Mouse (Mus musculus) embryonic facial prominence, embryonic 14.5 days (tissue): ENCODE measurements around the gene Sbk2. TPM values are rescaled to one million over a fixed set of nuclear protein-coding genes. Genes with fewer than 3 reads are reported as not detected.

Experiments
- ATAC-seq: fragments of 200-750 bp; cut with Nextera tagmentation; 2 replicates; pipeline ENCODE4 v1.8.0; 2017; ENCODE audit warnings: low read depth, moderate number of reproducible peaks, moderate TSS enrichment
- DNase-seq: peaks from one replicate; pipeline ENCODE4 v3.0.0-alpha.2; 2015; ENCODE audit warnings: low spot score
- H3K27ac ChIP-seq: fragments of 300-500 bp; sonication (generic); replicated peaks from 2 replicates; pipeline ENCODE4 v1.5.1; 2014; ENCODE audit warnings: low read depth, mild to moderate bottlenecking, low read length, moderate library complexity
- H3K27me3 ChIP-seq: fragments of 300-500 bp; sonication (generic); replicated peaks from 2 replicates; pipeline ENCODE4 v1.6.1; 2014; ENCODE audit warnings: low read length; ENCODE audit not compliant: control insufficient read depth, insufficient read depth
- H3K36me3 ChIP-seq: fragments of 300-500 bp; sonication (generic); 2 replicates; pipeline ENCODE4 v1.6.1; 2014; ENCODE audit warnings: low read length, mixed read lengths; ENCODE audit not compliant: control insufficient read depth, insufficient read depth
- H3K4me1 ChIP-seq: fragments of 300-500 bp; sonication (generic); 2 replicates; pipeline ENCODE4 v1.6.1; 2014; ENCODE audit warnings: antibody characterized with exemption, low read length; ENCODE audit not compliant: control insufficient read depth, insufficient read depth
- H3K4me2 ChIP-seq: fragments of 300-500 bp; sonication (generic); 2 replicates; pipeline ENCODE4 v1.6.1; 2014; ENCODE audit warnings: low read depth, mild to moderate bottlenecking, low read length, moderate library complexity, mixed read lengths
- H3K4me3 ChIP-seq: fragments of 300-500 bp; sonication (generic); 2 replicates; pipeline ENCODE4 v1.5.1; 2014; ENCODE audit warnings: low read depth, mild to moderate bottlenecking, low read length
- H3K9ac ChIP-seq: fragments of 300-500 bp; sonication (generic); 2 replicates; pipeline ENCODE4 v1.6.1; 2014; ENCODE audit warnings: low read depth, mild to moderate bottlenecking, low read length, moderate library complexity, mixed read lengths
- H3K9me3 ChIP-seq: fragments of 300-500 bp; sonication (generic); 2 replicates; pipeline ENCODE4 v1.6.1; 2016; ENCODE audit warnings: low read length; ENCODE audit not compliant: control insufficient read depth
- WGBS: fragments of 180-500 bp; shearing (Covaris S2); extraction: QIAGEN DNeasy Blood & Tissue Kit; methylation state at CpG from one replicate; pipeline ENCODE4 v1.1.7; 2014; 5-methylcytosine and 5-hydroxymethylcytosine counted together
- polyA plus RNA-seq: library from polyadenylated mRNA; unstranded; fragments of >200 nt; fragmentation: Nextera tagmentation; extraction: Ambion mirVana; gene quantifications from 2 replicates; pipeline ENCODE4 v1.2.1, GENCODE M21; 2014

The Sbk2 gene
- polyA plus RNA-seq, 1 experiment from 2014 or later, result 0.64 TPM

DNA sequence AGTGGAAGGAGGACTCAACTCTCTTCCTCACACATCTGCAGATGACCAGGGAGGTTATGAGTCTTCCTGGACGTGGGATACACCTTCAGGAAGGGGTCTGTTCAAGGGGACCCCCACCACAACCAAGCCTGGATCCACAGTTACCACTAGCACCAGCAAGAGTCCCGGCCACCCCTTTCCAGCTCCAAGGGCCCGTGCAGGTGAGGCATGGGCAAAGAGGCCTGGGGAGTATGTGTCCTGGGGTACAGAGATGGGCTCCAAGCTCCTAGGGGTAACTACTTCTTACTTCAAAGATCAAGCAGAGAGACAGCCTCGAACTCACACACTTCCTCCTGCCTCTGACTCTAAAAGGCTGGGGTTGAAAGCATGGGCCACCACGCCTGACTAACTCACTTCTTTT lies 21.5 kb downstream of the Sbk2 start:
- 46% methylated on average over 5 of the region's 5 CpGs for WGBS

DNA sequence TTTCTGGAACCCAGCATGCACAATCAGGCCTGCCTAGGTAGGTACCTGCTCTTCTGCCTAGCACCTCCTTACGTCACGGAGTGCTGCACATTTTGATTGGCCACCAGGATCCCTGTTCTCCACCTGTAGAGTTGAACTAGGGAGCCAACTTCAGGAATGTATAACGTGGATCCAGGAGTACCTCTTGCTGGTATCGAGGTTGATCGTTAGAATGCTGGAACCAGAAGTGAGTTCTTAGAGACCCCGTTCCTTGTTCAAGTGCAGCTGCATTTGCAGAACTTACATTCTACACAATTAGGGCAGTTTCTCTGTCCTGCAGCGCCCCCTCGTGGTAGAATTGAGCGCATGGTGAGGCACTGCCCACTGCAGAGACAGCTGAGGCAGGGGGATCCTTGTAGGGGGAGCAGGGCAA lies 24.1 kb downstream of the Sbk2 start:
- WGBS, result 29% methylated on average over 9 of the region's 9 CpGs
- Histone ChIP-seq H3K4me1 (no peaks in the 10 kb centered on the region), H3K36me3 (no peaks in the 10 kb centered on the region), H3K27ac (no peak overlapping the region), H3K9me3 (no peaks in the 10 kb centered on the region), H3K4me2 (no peak overlapping the region), H3K27me3 (no peaks in the 10 kb centered on the region), H3K9ac (no peak overlapping the region), H3K4me3 (no peak overlapping the region)
- peak; percentile 76 for DNase-seq
- peak; percentile 49; the same call in 1 of the 2 replicates for ATAC-seq

More for the DNA sequence above, 21.5 kb downstream of the Sbk2 start:
- H3K9me3 ChIP-seq, result no peaks in the 10 kb centered on the region
- DNase-seq (no peak), ATAC-seq (no peak)
- no peaks in the 10 kb centered on the region for H3K36me3 ChIP-seq
- H3K27me3 ChIP-seq, result no peaks in the 10 kb centered on the region
- no peaks in the 10 kb centered on the region for H3K4me1 ChIP-seq
- H3K9ac ChIP-seq, result no peak overlapping the region
- H3K27ac ChIP-seq, result no peak overlapping the region
- no peak overlapping the region for H3K4me3 ChIP-seq
- H3K4me2 ChIP-seq, result no peak overlapping the region

DNA sequence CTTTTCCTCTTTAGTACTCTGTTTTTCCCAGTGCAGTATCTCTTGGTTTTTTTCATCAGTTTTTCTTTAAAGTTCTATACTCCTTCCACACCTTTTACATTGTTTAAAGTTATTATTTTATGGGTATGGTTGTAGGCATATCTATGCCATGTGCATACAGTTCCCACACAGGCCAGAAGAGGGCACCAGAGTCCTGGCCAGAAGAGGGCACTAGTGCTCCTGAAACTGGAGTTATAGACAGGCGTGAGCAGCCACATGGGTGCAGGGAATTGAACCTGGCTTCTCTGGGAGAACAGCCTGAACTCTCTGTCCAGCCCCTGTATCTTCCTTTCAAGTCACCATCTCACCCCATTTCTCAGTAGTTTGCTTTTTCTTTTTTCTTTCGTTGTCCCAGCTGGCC lies 25.8 kb downstream of the Sbk2 start:
- Histone ChIP-seq H3K4me3 (no peak overlapping the region), H3K4me1 (no peaks in the 10 kb centered on the region), H3K36me3 (no peaks in the 10 kb centered on the region), H3K9ac (no peak overlapping the region), H3K27me3 (no peaks in the 10 kb centered on the region), H3K9me3 (no peaks in the 10 kb centered on the region; the same call in 1 of the 2 replicates), H3K27ac (no peak overlapping the region), H3K4me2 (no peak overlapping the region)
- 31% methylated on average over 2 of the region's 2 CpGs for WGBS
- peak; percentile 45 for DNase-seq
- ATAC-seq, result no peak

DNA sequence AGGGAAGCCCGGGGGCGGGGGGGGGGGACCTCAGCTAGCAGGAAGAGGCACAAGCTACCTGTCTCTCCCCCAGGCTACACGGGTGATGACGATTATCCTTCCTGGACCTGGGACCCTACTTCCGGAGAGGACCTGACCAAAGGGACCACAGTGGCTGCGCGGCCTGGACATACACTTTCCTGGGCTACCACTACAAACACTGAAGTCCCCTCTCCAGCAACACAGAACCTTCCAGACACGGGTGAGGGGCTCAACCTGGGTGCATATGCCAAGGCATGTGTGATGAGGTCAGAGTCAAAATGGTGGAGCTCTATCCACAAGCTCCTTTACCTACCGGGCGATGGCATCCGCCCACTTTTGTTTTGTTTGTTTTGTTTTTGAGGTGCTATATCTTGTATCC lies 26.8 kb downstream of the Sbk2 start:
- Histone ChIP-seq H3K27ac (no peak overlapping the region), H3K4me2 (no peak overlapping the region), H3K9me3 (no peaks in the 10 kb centered on the region; the same call in 1 of the 2 replicates), H3K4me3 (no peak overlapping the region), H3K27me3 (no peaks in the 10 kb centered on the region), H3K4me1 (no peaks in the 10 kb centered on the region), H3K9ac (no peak overlapping the region), H3K36me3 (no peaks in the 10 kb centered on the region)
- WGBS, result 75% methylated on average over 8 of the region's 11 CpGs
- no peak for DNase-seq
- no peak for ATAC-seq

DNA sequence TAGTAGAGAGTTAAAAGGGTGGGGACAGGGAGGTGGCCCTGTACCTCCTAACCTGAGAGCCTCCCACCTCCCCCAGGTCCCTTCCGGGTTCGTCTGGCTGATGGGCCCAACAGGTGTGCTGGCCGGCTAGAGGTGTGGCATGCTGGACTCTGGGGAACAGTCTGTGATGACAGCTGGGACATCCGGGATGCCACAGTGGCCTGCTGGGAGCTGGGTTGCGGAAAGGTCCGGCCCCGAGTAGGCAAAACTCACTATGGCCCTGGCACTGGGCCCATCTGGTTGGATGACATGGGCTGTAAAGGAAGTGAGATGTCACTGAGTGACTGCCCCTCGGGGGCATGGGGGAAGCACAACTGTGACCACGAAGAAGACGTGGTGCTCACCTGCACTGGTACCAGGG lies 27.4 kb downstream of the Sbk2 start:
- Histone ChIP-seq H3K4me1 (no peaks in the 10 kb centered on the region), H3K9ac (no peak overlapping the region), H3K4me3 (no peak overlapping the region), H3K4me2 (no peak overlapping the region), H3K27ac (no peak overlapping the region), H3K27me3 (no peaks in the 10 kb centered on the region), H3K9me3 (no peaks in the 10 kb centered on the region; the same call in 1 of the 2 replicates), H3K36me3 (no peaks in the 10 kb centered on the region)
- no peak for ATAC-seq
- 73% methylated on average over 10 of the region's 10 CpGs for WGBS
- no peak for DNase-seq

DNA sequence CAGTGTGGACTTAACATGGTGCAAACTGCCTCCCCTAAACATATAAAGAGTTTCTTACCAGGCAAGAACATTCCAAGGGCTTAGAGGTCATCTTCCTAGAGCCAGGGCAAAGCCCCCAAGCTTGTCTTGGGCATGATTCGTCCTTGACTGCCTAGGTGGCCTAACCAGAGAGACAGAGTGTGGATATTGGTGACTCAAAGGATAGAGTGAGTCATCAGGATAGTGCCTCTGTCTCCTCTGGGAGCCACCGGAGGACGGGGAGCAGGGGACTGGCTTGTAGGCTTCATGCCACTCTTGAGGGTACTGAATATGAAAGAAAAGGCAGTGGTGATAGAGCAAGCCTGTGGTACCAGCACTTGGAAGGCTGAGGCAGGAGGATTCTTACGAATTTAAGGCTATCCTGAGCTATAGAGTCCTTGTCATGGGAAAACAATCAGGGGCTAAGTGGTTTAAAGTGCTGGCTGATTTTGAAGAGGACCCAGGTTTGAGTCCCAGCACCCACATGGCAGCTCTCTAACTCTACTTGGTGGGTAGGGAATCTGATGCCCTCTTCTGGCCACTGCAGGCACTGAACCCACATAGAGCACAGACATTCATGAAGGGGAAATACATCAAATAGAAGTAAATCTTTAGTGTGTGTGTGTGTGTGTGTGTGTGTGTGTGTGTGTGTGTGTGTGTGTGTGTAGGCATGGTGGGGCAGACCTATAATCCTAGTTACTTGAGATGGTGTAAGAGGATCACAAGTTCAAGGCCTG lies 29.9 kb downstream of the Sbk2 start:
- Histone ChIP-seq H3K27me3 (no peaks in the 10 kb centered on the region), H3K9ac (no peak overlapping the region), H3K27ac (no peak overlapping the region), H3K4me2 (no peak overlapping the region), H3K4me1 (no peaks in the 10 kb centered on the region), H3K4me3 (no peak overlapping the region), H3K36me3 (no peaks in the 10 kb centered on the region), H3K9me3 (no peaks in the 10 kb centered on the region; the same call in 1 of the 2 replicates)
- ATAC-seq (no peak), DNase-seq (no peak)
- WGBS, result 83% methylated on average over 4 of the region's 4 CpGs

DNA sequence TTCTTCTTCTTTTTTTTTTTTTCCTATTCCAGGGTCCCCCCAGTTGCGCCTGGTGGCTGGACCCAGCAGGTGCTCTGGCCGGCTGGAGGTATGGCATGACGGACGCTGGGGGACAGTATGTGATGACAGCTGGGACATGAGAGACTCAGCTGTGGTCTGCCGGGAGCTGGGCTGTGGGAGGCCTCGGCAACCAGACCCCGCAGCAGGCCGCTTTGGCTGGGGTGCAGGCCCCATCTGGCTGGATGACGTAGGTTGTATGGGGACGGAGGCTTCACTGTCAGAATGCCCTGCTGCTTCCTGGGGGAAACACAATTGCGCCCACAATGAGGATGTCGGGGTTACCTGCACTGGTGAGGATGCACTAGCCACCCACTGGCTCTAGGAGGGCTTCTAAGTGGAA lies 31.1 kb downstream of the Sbk2 start:
- H3K36me3 ChIP-seq, result no peaks in the 10 kb centered on the region

DNA sequence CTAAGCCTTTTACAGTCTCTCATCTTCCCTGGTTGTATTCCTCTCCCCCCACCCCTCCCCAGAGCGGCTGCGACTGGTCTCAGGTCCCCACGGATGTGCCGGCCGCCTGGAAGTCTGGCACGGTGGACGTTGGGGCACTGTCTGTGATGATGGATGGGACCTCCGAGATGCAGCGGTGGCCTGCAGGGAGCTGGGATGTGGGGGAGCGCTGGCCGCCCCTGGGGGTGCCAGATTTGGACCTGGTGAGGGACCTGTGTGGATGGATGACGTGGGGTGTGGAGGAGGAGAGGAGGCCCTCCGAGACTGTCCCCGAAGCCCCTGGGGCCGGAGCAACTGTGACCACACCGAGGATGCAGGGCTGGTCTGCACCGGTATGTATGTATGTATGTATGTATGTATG lies 35.9 kb downstream of the Sbk2 start:
- Histone ChIP-seq H3K36me3 (no peaks in the 10 kb centered on the region), H3K27me3 (no peaks in the 10 kb centered on the region), H3K9me3 (no peaks in the 10 kb centered on the region), H3K27ac (no peak overlapping the region), H3K4me1 (peaks cover 30% of the 10 kb centered on the region), H3K4me3 (no peak overlapping the region), H3K4me2 (no peak overlapping the region), H3K9ac (0 out of 2 replicates have a peak overlapping the region, but pooled peaks have one; percentile 3)
- no peak for ATAC-seq
- no peak for DNase-seq
- WGBS, result 81% methylated on average over 17 of the region's 17 CpGs

More for the DNA sequence above, 31.1 kb downstream of the Sbk2 start:
- Histone ChIP-seq H3K4me2 (no peak overlapping the region), H3K27ac (no peak overlapping the region), H3K4me3 (no peak overlapping the region), H3K9ac (no peak overlapping the region), H3K27me3 (no peaks in the 10 kb centered on the region), H3K9me3 (no peaks in the 10 kb centered on the region; the same call in 1 of the 2 replicates), H3K4me1 (no peaks in the 10 kb centered on the region)
- DNase-seq, result no peak
- WGBS, result 70% methylated on average over 12 of the region's 12 CpGs
- ATAC-seq, result no peak

DNA sequence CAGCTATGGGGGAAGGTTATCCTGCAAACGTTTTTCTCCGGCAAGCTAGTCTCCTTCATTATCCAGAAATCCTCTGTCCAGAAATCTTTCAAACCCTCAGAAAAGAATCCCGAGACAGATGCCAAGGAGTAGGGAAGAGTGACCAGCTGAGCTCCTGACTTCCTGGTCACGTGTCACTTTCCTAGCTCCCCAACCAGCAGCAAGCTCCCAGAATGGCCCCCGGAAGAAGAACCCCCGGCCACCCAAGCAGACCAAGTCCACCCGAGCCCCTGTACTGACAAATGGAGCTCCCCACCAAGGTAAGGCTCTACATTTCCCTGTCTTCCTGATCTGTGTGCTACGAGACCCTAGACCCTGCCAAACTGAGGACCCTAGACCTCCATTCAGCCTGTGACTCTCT lies 36.5 kb downstream of the Sbk2 start:
- Histone ChIP-seq H3K4me2 (no peak overlapping the region), H3K27me3 (no peaks in the 10 kb centered on the region), H3K4me1 (peaks cover 36% of the 10 kb centered on the region), H3K9me3 (no peaks in the 10 kb centered on the region), H3K4me3 (no peak overlapping the region), H3K27ac (no peak overlapping the region), H3K36me3 (no peaks in the 10 kb centered on the region), H3K9ac (peak overlapping the region; percentile 3; the same call in 1 of the 2 replicates)
- ATAC-seq, result no peak
- DNase-seq, result no peak
- 41% methylated on average over 7 of the region's 8 CpGs for WGBS
